ENCODE assay signal across 9 mouse cellular contexts in genomic region chr7:25711165-25711564, GRCm38 (mm10). TPM values are rescaled to one million over a fixed set of nuclear protein-coding genes. Genes with fewer than 3 reads are reported as not detected.
DNase-seq lines count a peak whose midpoint lies in the region; ATAC-seq and TF ChIP-seq lines count a peak whose summit lies in the region.
"Had no signal": no experiment of that assay in that cellular context is flagged by ENCODE, and none has a peak within 500 bp of the region (broad histone marks: within the 10 kb centered on the region; RNA-seq: fewer than 3 reads in every experiment).

No protein-coding gene starts in this region.

- 48% methylated on average over 5 of the region's 5 CpGs for WGBS in cerebellum, adult 2 months
- WGBS in embryonic facial prominence, embryonic 11.5 days: 60% methylated on average over 5 of the region's 5 CpGs
- 64% methylated on average over 5 of the region's 5 CpGs for WGBS in liver, embryonic 12.5 days (ENCODE audit: insufficient replicate concordance)
- 25% methylated on average over 5 of the region's 5 CpGs for WGBS in thymus, adult 2 months

- H3K27me3 ChIP-seq in cerebellum, adult 2 months (ENCODE audit: control insufficient read depth, insufficient read depth, low read length): no peaks in the 10 kb centered on the region
- no peaks in the 10 kb centered on the region for H3K27me3 ChIP-seq in embryonic facial prominence, embryonic 11.5 days (ENCODE audit: control insufficient read depth, insufficient read depth, low read length)
- no peaks in the 10 kb centered on the region for H3K27me3 ChIP-seq in liver, embryonic 12.5 days (replicated peaks)
- H3K27me3 ChIP-seq in thymus, adult 2 months (ENCODE audit: control insufficient read depth, insufficient read depth, low read length): no peaks in the 10 kb centered on the region

- H3K4me2 ChIP-seq in embryonic facial prominence, embryonic 11.5 days (ENCODE audit: low read depth, low read length): no peak overlapping the region
- no peak overlapping the region for H3K4me2 ChIP-seq in liver, embryonic 12.5 days

- H3K9ac ChIP-seq in embryonic facial prominence, embryonic 11.5 days (replicated peaks; ENCODE audit: low read length): no peak overlapping the region
- no peak overlapping the region for H3K9ac ChIP-seq in liver, embryonic 12.5 days

- peaks cover 17% of the 10 kb centered on the region for H3K4me1 ChIP-seq in cerebellum, adult 2 months (ENCODE audit: control insufficient read depth, insufficient read depth, low read length)
- peaks cover 20% of the 10 kb centered on the region for H3K4me1 ChIP-seq in embryonic facial prominence, embryonic 11.5 days (ENCODE audit: control insufficient read depth, insufficient read depth, low read length)
- peaks cover 55% of the 10 kb centered on the region for H3K4me1 ChIP-seq in liver, embryonic 12.5 days
- H3K4me1 ChIP-seq in thymus, adult 2 months (replicated peaks; ENCODE audit: control insufficient read depth, insufficient read depth, low read length): peaks cover 19% of the 10 kb centered on the region

- H3K9me3 ChIP-seq in embryonic facial prominence, embryonic 11.5 days (replicated peaks; ENCODE audit: control insufficient read depth, low read length): no peaks in the 10 kb centered on the region
- H3K9me3 ChIP-seq in liver, embryonic 12.5 days (replicated peaks): no peaks in the 10 kb centered on the region

- peaks cover 18% of the 10 kb centered on the region for H3K36me3 ChIP-seq in embryonic facial prominence, embryonic 11.5 days (replicated peaks; ENCODE audit: control insufficient read depth, insufficient read depth, low read depth, low read length)
- peaks cover 78% of the 10 kb centered on the region for H3K36me3 ChIP-seq in liver, embryonic 12.5 days
- peaks cover 32% of the 10 kb centered on the region for H3K36me3 ChIP-seq in thymus, adult 2 months (ENCODE audit: control insufficient read depth, insufficient read depth, low read length)

- 0 out of 2 replicates have a peak, but pooled peaks have one; percentile 3 for ATAC-seq in embryonic facial prominence, embryonic 11.5 days (replicated peaks; ENCODE audit: insufficient number of reproducible peaks, low FRiP score, low TSS enrichment, low read depth)
- ATAC-seq in liver, embryonic 12.5 days: no peak
- no peak for ATAC-seq in CD4-positive, CD25-positive, alpha-beta regulatory T cell, adult 4 months

- no peak overlapping the region for H3K4me3 ChIP-seq in cerebellum, adult 2 months (replicated peaks; ENCODE audit: insufficient read depth, low read depth, low read length)
- H3K4me3 ChIP-seq in layer of hippocampus, adult 2 months: no peak overlapping the region; the same call in 1 of the 2 replicates
- H3K4me3 ChIP-seq in embryonic facial prominence, embryonic 11.5 days (ENCODE audit: low read depth, low read length): no peak overlapping the region
- H3K4me3 ChIP-seq in liver, embryonic 12.5 days: no peak overlapping the region
- H3K4me3 ChIP-seq in thymus, adult 2 months (ENCODE audit: control insufficient read depth, insufficient read depth, low read length): no peak overlapping the region

- no peak for TF ChIP-seq POLR2A in cerebellum, adult 2 months (IDR thresholded peaks at IDR 0.05; ENCODE audit: borderline replicate concordance, insufficient read depth, low read length)
- TF ChIP-seq POLR2A in thymus, adult 2 months (IDR thresholded peaks at IDR 0.05; ENCODE audit: control insufficient read depth, extremely low read depth, insufficient read depth, low read length, poor library complexity): no peak

- H3K27ac ChIP-seq in cerebellum, adult 2 months (ENCODE audit: insufficient read depth, low read length): no peak overlapping the region
- H3K27ac ChIP-seq in layer of hippocampus, adult 2 months: peak overlapping the region; percentile 59; the same call in 1 of the 2 replicates
- no peak overlapping the region for H3K27ac ChIP-seq in embryonic facial prominence, embryonic 11.5 days (replicated peaks; ENCODE audit: low read depth, low read length)
- H3K27ac ChIP-seq in liver, embryonic 12.5 days: peak overlapping the region; percentile 57; the same call in 1 of the 2 replicates
- H3K27ac ChIP-seq in thymus, adult 2 months (ENCODE audit: control insufficient read depth, insufficient read depth, low read length): no peak overlapping the region

- no peak for TF ChIP-seq CTCF in cerebellum, adult 2 months (IDR thresholded peaks at IDR 0.05; ENCODE audit: borderline replicate concordance, insufficient read depth, low read depth, low read length)
- no peak for TF ChIP-seq CTCF in layer of hippocampus, adult 2 months (conservative IDR thresholded peaks at IDR 0.05)
- TF ChIP-seq CTCF in thymus, adult 2 months (IDR thresholded peaks at IDR 0.05; ENCODE audit: borderline replicate concordance, control insufficient read depth, extremely low read depth, insufficient read depth, low read length, poor library complexity): no peak

- peak; percentile 34 to 49 for DNase-seq in cerebellum, postnatal 14 days
- DNase-seq in cerebellum, adult 2 months: no peak
- DNase-seq in layer of hippocampus, adult 2 months (ENCODE audit: low spot score in 2 of 2): no peak
- no peak for DNase-seq in layer of hippocampus, adult 11-12 months (ENCODE audit: low spot score)
- DNase-seq in embryonic facial prominence, embryonic 11.5 days (ENCODE audit: low spot score): no peak
- no peak for DNase-seq in thymus, adult 2 months
- DNase-seq: lung, adult 2 months had no signal

RNA-seq across cellular contexts. Expression of gene Ccdc97, which starts 7.7 kb away (rescaled TPM):
- 59.3 and 62.7 TPM in 2 replicates for polyA plus RNA-seq in cerebellum, adult 2 months (2012; rRNA removed)
- total RNA-seq in layer of hippocampus, adult 2 months (2021): 10 to 100 TPM; 62.9 to 67.4 TPM
- 23.2 and 24.8 TPM in 2 replicates for polyA plus RNA-seq in embryonic facial prominence, embryonic 11.5 days (2014; fragmentation: Nextera tagmentation; extraction: Ambion mirVana)
- 14.7 and 15.2 TPM in 2 replicates for polyA plus RNA-seq in liver, embryonic 12.5 days (2016; fragmentation: Nextera tagmentation; extraction: Ambion mirVana)
- polyA plus RNA-seq in thymus, adult 2 months (2012; rRNA removed): 184 and 185 TPM in 2 replicates
- 10 to 100 TPM; 36.5 to 68.4 TPM for polyA plus RNA-seq in CD4-positive, CD25-positive, alpha-beta regulatory T cell, adult 4 months (2017; shearing (Covaris generic))

RNA-seq across cellular contexts. Expression of gene Tgfb1, which starts 24.4 kb away (rescaled TPM):
- polyA plus RNA-seq in cerebellum, adult 2 months (2012; rRNA removed): 4.9 and 5.0 TPM in 2 replicates
- 1 to 10 TPM; 6.9 TPM for total RNA-seq in layer of hippocampus, adult 2 months (2021)
- polyA plus RNA-seq in embryonic facial prominence, embryonic 11.5 days (2014; fragmentation: Nextera tagmentation; extraction: Ambion mirVana): 1.1 and 1.5 TPM in 2 replicates
- polyA plus RNA-seq in liver, embryonic 12.5 days (2016; fragmentation: Nextera tagmentation; extraction: Ambion mirVana): 13.6 and 14.2 TPM in 2 replicates
- polyA plus RNA-seq in thymus, adult 2 months (2012; rRNA removed): 125 and 157 TPM in 2 replicates
- 1 to 10 TPM; 6.9 to 9.7 TPM for polyA plus RNA-seq in CD4-positive, CD25-positive, alpha-beta regulatory T cell, adult 4 months (2017; shearing (Covaris generic))

RNA-seq across cellular contexts. Expression of gene B9d2, which starts 30.6 kb away (rescaled TPM):
- 36.9 and 37.3 TPM in 2 replicates for polyA plus RNA-seq in cerebellum, adult 2 months (2012; rRNA removed)
- total RNA-seq in layer of hippocampus, adult 2 months (2021): 10 to 100 TPM; 20.2 to 20.6 TPM
- 29.4 and 29.7 TPM in 2 replicates for polyA plus RNA-seq in embryonic facial prominence, embryonic 11.5 days (2014; fragmentation: Nextera tagmentation; extraction: Ambion mirVana)
- 24.9 and 29.5 TPM in 2 replicates for polyA plus RNA-seq in liver, embryonic 12.5 days (2016; fragmentation: Nextera tagmentation; extraction: Ambion mirVana)
- 153 and 164 TPM in 2 replicates for polyA plus RNA-seq in thymus, adult 2 months (2012; rRNA removed)
- 10 to 100 TPM; 46.8 to 72.8 TPM for polyA plus RNA-seq in CD4-positive, CD25-positive, alpha-beta regulatory T cell, adult 4 months (2017; shearing (Covaris generic))

RNA-seq across cellular contexts. Expression of gene Tmem91, which starts 36.2 kb away (rescaled TPM):
- 27.2 and 27.4 TPM in 2 replicates for polyA plus RNA-seq in cerebellum, adult 2 months (2012; rRNA removed)
- 10 to 100 TPM in 1 of 2 experiments, 1 to 10 TPM in 1; 8.6 to 11.6 TPM for total RNA-seq in layer of hippocampus, adult 2 months (2021)
- polyA plus RNA-seq in embryonic facial prominence, embryonic 11.5 days (2014; fragmentation: Nextera tagmentation; extraction: Ambion mirVana): 0.70 and 1.0 TPM in 2 replicates
- 2.0 and 3.2 TPM in 2 replicates for polyA plus RNA-seq in liver, embryonic 12.5 days (2016; fragmentation: Nextera tagmentation; extraction: Ambion mirVana)
- polyA plus RNA-seq in thymus, adult 2 months (2012; rRNA removed): 1.4 and 2.9 TPM in 2 replicates
- 10 to 100 TPM; 15.2 to 31.5 TPM for polyA plus RNA-seq in CD4-positive, CD25-positive, alpha-beta regulatory T cell, adult 4 months (2017; shearing (Covaris generic))

RNA-seq across cellular contexts. Expression of gene Hnrnpul1, which starts 43.4 kb away (rescaled TPM):
- polyA plus RNA-seq in cerebellum, adult 2 months (2012; rRNA removed): 48.7 and 49.0 TPM in 2 replicates
- 100 to 1,000 TPM; 110 to 115 TPM for total RNA-seq in layer of hippocampus, adult 2 months (2021)
- 73.3 and 76.8 TPM in 2 replicates for polyA plus RNA-seq in embryonic facial prominence, embryonic 11.5 days (2014; fragmentation: Nextera tagmentation; extraction: Ambion mirVana)
- 46.1 and 52.3 TPM in 2 replicates for polyA plus RNA-seq in liver, embryonic 12.5 days (2016; fragmentation: Nextera tagmentation; extraction: Ambion mirVana)
- 102 and 134 TPM in 2 replicates for polyA plus RNA-seq in thymus, adult 2 months (2012; rRNA removed)
- 10 to 100 TPM; 40.5 to 57.0 TPM for polyA plus RNA-seq in CD4-positive, CD25-positive, alpha-beta regulatory T cell, adult 4 months (2017; shearing (Covaris generic))

Comparison
In these comparisons a context has a peak if more than half of its experiments do, and no peak if none do; other contexts are left out.
1. DNase-seq: peak in cerebellum, postnatal 14 days (2 of 2); none in cerebellum, adult 2 months (0 of 2), layer of hippocampus, adult 2 months (0 of 2), layer of hippocampus, adult 11-12 months (single experiment), embryonic facial prominence, embryonic 11.5 days (single experiment) and thymus, adult 2 months (single experiment).
2. H3K27ac ChIP-seq: peak in layer of hippocampus, adult 2 months (single experiment) and liver, embryonic 12.5 days (single experiment); none in cerebellum, adult 2 months (single experiment), embryonic facial prominence, embryonic 11.5 days (single experiment) and thymus, adult 2 months (single experiment).